Mouse (Mus musculus) ES-E14 (cell line): Measurements from ENCODE around the gene Smarcc1.

Experiments
- CHD2 ChIP-seq: IDR thresholded peaks from 2 replicates; pipeline ENCODE4 v1.6.1; 2014; ENCODE audit warnings: mild to moderate bottlenecking, low read depth, low read length, inconsistent platforms
- ZNF384 ChIP-seq: IDR thresholded peaks from 2 replicates; pipeline ENCODE4 v1.6.1; 2012; ENCODE audit warnings: low read depth, low read length, inconsistent platforms

DNA sequence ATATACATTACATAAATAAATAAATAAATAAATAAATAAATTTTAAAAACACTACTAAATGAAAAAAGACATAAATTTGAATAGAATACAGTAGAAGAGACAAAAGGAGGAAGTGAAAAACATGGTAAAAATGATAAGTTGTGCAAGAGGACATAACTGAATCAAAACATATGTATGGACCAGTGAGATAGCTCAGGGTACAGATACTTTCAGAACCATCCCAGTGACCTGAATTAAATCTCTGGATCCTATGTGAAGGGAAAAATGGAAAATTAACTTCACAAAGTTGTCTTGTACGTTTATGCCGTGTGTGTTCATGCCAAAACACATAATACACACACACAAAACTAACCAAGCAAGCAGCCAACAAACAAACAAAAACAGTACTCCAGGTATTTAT is 5.8 kb downstream of the Smarcc1 start:
- TF ChIP-seq CHD2 (no peak), ZNF384 (no peak)
